Mouse (Mus musculus): ENCODE data around the gene Col26a1.

GRCm38 (mm10) chr5:136790570-136791196 lies 92.3 kb downstream of the Col26a1 start:
- TF ChIP-seq GATA1 (IDR thresholded peaks at IDR 0.05; ENCODE audit: low read length) (no peak), TAL1 (IDR thresholded peaks at IDR 0.05; ENCODE audit: low read length) (no peak)
